Mouse (Mus musculus) heart, postnatal 4 days (tissue): ENCODE measurements around the gene Mecom. TPM values are rescaled to one million over a fixed set of nuclear protein-coding genes. Genes with fewer than 3 reads are reported as not detected.

Experiments used
- DNase-seq: peaks from one replicate; pipeline ENCODE4 v3.0.0; 2021
- total RNA-seq, 2 experiments: library from RNA; stranded (reverse); gene quantifications; 2 replicates each; pipeline ENCODE4 v1.2.3; 2021

The Mecom gene
- total RNA-seq, 2 experiments from 2014 or later = 31.5 to 36.1 TPM

DNA sequence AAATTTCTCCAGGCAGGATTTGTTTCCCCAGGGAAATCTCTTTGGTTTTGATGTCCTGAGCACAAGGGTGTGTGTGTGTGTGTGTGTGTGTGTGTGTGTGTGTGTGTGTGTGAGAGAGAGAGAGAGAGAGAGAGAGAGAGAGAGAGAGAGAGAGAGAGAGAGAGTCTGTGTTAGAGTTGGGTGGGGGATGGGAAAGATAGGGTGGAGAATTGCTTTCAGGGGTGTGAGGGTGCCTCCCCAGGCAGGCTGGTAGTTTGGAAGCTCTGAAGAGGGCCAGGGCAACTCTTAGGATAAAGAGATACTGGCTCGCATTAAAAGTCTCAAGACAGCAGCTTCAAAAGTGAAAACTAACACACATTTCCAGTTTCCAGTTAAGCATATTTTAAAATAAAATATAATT is 534.4 kb downstream of the Mecom start:
- DNase-seq = no peak

DNA sequence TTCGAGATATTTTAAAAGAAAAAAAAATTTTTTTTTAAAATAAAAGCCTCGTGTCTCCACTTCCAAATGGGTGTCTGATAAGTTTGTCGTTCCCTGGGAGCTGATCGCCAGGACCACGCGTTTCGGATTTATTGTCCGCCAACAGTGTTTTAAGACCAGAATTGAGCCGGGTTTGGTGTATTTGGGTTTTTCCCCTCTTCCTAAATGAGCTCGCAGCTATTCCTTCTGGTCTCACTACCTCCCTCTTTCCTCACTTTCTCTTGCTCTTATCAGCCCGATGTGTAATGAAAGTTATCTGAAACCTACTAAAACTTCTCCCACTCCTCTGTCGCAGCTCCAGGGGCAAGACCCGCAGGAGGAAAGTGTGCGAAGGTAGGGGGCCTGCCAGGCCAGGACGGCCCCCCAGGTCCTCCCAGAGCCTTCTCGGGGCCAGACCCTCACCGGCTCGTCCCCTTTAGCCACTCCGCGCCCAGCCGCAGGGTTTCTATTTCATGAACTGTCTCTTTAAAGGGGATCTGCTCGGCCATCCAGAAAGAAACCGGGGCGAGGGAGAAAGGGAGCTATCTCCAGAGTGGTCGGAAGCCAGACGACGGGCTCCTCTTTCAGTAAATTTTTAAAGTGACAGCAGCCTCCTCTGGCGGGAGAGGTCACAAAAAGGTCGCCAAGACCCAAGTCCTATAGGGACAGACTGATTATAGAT is 535.0 kb downstream of the Mecom start:
- peak; percentile 78 for DNase-seq

DNA sequence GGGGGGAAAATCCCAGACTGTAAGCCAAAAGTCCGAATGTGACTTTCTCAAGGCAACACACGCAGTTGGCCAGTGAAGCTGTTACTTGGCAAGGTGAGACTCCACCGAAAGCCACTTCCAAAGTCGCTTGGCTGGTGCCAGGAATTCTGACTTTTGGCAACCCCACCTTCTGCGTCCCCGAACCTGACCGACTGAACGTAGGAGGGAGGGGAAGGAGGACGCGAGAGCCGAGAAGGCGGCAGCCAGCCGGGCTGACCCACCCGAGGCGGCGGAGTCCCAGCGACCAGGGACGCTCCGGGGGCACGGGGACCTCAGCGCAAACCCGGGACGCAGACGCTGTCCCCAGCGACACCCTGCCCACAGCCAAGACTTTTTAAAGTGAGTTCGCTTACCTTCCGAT is 535.7 kb downstream of the Mecom start:
- DNase-seq = peak; percentile 71

DNA sequence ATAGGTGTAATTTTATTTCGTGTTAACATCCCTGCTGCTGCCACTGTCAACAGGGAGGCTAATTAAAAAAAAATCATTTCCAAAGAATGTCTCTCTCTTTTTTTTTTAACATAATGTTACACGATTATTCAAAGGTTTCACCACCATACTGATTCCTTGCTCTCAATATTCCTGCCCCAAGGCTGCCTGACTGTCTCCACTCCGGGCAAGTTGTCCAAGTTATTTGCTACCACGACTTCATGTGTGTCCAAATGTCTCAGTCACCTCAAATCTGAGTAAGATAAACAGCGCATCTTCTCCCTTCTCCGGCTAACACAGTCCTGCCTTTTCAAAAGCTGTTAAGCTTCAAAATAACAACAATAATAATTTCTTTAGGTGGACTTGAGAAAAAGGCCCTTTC is 536.1 kb downstream of the Mecom start:
- no peak for DNase-seq

DNA sequence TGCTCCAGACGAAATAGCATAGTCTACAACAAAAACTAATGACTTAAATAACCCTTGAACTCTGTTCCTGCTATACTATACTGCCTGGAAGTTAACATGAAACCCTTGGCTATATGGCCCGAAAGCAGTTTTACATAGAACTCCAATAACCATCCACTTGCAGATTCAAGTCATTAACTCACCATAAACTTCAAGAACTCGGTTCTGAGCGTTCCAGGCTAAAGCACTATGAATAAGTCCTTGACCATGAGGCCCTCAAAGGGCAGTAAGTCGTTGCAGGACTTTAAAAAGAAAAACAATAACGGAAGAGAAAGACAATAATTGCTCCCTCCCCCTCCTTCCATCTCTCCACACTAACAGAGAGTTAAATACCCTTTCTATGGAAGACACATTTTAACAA is 536.9 kb downstream of the Mecom start:
- DNase-seq = no peak

DNA sequence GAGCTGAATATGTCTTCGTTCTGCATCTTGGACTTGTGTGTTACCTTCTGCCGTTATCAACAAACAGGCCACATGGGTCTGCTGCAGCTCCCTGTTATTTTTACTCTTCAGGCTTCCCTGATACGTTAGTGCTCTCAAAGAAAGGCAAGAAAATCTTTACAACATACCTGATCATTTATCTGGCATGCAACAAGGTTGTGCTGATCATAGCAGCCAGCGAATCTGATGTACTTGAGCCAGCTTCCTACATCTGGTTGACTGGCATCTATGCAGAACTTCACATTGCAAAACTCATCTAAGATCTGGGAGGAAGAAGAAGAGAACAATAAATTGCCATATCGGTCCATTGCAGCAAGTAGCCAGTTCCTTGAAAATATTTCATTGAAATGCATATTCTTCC is 538.2 kb downstream of the Mecom start:
- no peak for DNase-seq

DNA sequence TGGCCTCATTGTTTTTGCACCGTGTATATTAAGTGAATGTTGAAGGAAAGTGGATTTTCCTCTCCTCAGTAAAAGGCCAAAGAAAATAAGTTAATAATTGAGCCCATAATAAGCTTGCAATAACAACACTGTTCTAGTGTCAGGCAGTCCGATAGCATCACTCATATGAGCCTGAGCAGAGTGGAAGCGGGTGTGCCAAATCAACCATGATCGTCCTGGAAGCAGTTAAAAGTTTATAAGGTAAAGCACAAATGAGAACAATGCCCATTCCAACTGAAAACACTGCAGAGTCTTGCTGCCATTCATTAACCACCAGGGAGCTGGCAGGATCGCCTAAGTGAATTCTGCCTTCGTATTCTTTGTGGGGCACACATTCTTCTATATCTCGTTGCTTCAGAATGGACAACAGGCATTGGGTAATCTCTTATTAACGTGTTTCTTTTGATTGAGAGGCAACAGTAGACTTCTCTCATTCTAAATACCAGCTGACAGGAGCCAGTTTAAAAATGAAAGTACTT is 542.9 kb downstream of the Mecom start:
- DNase-seq = no peak

DNA sequence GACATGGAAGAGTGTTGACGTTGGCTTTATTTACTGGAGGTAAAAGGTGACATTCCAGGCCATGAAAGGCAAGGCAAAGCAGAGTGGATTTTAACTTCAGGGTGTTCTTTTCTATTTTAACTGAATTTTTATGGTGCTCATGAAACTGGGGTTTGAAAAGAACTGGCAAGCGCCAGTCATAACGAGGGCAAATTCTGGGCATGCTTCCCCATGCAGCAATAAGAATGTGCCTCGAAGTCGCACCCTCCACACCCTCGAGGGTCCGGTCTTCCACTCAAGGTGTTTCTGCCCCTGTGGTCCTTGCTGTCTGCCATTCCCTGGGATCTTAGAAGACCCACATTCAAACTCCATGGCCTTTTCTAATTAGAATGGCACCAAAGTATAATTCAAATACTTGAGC is 547.5 kb downstream of the Mecom start:
- DNase-seq = no peak

DNA sequence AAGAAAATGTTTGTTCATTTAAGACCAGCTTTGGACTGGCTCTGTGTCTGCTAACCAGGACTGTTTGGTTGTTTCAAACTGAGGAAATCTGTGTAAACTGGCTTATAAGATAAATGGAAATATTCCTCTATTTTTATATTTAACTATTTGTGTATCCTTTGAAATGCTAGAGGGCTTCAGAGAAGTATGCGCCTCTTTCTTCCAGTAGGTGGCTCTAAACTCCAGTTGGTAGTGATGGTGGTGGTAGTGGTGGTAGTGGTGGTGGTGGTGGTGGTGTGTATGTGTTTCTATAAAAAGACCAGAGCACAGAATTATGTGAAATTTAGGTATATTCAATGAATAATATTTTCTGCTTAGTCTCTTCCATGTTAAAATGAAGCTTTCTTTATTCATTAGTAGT is 548.8 kb downstream of the Mecom start:
- DNase-seq = no peak

DNA sequence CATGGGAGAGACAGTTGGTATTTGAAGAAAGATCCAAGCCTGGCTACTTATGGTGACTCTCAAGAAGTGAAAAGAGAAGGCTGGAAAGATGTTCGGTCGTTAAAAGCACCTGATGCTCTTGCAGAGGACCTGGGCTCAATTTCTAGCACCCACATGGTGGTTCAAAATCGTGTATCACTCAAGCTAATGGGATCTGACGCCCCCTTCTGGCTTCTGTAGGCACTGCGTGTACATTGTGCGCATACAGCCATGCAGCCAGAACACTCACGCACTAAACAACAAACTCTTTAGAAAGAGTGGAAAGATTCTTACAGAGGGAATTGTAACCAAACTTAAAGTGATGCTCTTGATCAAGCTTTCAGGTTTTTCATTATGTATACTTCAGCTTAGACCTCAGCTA is 550.7 kb downstream of the Mecom start:
- DNase-seq = no peak

DNA sequence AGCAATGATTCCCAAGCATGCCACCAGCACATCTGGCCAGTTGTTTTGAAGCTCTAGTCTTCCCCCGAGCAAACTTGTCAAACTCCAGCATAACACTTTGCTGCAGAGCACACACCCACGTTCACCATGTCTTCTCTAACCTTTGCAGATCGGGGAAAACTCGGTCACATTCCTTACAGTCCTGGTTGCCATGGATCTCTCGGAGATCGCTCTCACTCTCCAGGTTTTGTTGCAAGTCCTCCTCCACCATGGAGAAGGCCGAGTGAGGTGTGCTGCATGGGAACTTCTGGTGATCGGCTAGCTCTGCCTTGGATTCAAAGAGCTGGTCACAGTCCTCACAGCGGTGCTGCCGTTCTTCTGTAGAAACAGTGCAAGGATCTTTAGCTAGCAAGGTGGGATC is 554.5 kb downstream of the Mecom start:
- DNase-seq = no peak

DNA sequence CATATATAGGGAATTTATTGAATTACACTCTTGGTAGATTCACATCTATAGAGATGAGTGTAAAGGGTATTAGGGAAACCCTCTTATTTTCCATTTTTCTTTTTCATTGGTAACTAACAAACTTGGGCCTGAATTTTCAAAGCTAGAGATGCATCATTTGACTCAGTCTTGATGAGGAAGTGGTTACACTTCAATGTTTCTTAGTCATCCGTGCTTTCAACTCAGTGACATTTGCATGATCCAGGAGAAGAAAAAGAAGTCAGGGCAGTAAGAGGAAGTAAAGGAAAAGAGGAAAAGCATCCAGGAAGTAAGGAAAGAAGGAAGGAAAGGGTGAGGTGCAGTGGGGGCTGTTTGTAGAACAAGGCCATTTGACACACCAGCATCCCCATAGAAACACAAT is 556.3 kb downstream of the Mecom start:
- DNase-seq = no peak

DNA sequence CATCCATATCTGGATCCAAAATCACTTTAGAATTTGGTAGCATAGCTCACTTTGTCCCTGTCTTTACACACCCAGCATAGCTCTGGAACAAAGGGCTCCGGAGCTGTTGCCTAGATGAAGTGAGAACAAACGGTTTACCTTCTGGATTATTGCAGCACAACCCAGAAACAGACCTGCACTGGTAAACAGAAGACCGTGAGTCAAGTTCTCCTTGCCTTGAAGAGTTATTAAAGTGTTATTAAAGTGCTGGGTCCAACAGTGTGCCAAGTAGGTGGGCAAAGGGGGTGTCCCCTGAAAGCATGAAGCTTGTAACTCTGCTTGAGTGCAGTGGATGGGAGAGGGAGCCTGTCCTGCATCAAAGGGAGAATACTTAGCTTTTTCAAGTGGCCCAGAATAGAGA is 563.4 kb downstream of the Mecom start:
- no peak for DNase-seq

DNA sequence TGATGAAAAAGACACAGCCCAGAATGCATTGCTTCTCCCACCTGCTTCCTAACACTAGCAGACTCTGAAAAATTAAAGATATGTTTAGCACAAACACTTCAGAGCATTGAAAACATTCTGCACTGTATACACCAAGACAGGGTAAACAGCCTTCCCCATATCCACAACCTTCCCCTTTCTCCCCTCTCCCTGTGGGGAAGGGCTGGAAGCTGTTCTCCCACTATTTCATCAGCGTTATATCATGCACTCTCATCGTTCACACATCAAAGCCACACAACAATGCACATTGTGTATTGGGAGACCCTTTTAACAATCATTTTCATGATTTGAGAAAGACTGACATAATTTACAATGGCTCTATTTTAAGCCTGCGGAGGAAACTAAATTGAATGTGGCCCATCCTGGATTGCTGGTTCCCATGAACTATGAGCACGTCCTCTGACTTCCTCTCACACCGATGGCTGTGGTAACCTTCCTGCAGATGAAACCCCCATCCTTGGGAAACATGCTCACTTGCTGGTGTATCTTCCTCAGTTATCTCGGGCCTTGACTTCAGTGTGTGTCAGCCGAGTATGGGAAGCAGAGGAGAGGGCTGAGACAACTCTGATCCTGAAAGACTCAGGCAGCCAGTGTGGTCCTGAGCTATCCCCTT is 566.4 kb downstream of the Mecom start:
- DNase-seq = peak; percentile 21

DNA sequence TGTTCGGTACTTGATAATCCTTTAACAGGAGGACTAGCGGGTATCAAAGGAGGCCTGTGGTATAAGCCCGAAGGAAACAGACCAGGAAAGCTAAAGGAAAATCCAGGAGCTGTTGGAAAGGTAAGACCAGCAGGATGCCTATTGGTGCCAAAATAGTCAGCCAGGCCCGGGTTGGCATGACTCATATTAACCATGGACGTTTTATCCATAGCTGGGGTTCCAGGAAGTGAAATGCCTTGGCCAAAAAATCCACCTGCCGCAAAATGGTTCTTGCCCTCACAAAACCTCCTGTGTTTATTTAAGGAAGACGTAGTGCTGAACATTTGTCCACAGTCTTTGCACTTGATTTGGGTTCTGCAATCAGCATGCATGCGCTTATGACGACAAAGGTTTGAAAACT is 567.3 kb downstream of the Mecom start:
- no peak for DNase-seq

DNA sequence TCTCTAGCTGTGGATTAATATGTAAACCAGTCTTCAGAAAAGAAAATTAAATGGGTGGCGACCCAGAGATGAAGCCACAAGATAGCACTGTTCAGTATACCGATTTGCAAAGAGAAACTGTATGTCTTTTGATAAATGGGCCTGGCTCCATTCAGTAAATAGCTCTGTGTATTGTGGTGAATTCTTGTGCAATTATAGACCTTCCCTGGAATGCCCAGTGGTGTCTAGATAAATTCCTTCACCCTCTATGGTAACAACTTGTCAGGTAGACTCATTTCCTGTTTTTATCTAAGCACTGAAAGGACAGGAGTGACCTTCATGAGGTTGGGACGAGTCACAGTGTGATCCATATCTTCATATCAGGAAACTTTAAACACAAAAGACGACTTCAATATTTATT is 571.2 kb downstream of the Mecom start:
- no peak for DNase-seq

DNA sequence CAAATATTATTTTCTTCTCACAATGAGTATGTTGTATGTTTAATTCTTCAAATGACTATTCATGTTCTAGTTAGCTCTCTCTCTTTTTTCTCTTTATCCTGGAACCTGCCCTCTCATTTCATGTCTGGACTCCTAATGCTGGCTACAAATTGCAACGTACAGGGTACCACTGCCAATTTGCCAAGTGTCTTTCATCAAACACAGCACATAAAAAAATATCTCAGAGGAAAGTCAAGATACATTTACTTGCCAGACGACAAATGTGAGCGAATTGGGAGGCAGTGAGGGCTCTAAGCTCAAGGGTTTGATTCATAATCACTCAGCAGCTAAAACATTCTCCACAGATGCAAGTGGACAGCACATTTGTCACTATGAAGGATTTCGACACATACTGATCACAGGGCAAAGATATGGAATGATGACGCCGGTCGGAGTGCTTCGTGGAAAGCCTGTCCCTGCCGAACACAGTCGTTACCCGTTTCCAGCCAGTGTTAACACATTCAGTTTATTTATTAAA is 579.3 kb downstream of the Mecom start:
- DNase-seq = no peak

DNA sequence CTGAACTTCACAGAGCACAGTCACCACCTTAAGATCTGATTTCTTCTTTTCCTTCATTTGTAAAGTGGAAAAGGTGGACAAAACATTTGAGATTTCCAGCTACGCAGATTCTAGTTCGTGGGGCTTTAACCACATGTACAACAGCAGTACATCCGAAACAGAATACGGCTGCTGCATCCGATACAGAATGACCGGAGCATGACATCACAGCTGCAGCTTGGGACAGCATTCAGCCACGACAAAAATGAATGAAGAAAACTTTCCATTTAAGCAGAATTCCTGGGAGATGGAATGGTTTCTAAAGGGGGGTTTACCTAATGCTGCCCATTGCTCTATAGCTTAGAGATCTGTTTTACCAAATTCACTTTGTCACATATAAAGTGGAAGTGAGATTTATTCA is 583.9 kb downstream of the Mecom start:
- DNase-seq = no peak

DNA sequence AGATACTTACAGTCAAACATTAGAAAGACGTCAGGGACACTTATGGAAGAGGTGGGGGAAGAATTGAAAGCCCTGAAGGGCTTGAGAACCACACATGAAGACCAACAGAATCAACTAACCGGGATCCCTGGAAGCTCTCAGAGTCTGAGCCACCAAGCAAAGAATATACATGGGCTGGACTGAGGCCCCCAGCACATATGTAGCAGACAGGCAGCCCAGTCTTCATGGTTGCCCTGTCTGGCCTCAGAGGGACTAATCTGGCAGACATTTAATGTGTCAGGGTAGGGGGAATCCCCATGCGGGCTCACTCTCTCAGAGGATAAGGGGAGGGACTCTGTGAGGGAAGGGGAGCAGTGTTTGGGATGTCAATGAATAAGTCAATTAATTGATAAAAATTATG is 584.4 kb downstream of the Mecom start:
- no peak for DNase-seq

DNA sequence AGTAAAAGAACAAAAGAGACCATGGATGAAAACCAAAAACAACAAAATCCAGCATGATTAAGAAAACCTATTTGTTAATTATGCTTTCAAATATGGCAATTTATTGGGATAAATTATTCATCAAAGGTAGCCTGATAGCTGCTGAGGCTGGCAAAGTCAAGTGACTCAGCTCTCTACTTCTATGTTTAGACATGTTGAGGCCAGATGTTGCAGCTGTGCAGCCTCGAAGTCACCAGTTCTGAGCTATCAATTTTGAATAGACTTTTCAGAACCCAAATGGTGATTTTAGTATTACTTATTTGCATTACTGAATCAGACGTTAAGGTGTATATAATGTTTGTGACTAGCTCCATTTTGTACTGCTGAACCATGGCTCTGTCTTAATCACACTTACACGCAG is 588.8 kb downstream of the Mecom start:
- DNase-seq = no peak

DNA sequence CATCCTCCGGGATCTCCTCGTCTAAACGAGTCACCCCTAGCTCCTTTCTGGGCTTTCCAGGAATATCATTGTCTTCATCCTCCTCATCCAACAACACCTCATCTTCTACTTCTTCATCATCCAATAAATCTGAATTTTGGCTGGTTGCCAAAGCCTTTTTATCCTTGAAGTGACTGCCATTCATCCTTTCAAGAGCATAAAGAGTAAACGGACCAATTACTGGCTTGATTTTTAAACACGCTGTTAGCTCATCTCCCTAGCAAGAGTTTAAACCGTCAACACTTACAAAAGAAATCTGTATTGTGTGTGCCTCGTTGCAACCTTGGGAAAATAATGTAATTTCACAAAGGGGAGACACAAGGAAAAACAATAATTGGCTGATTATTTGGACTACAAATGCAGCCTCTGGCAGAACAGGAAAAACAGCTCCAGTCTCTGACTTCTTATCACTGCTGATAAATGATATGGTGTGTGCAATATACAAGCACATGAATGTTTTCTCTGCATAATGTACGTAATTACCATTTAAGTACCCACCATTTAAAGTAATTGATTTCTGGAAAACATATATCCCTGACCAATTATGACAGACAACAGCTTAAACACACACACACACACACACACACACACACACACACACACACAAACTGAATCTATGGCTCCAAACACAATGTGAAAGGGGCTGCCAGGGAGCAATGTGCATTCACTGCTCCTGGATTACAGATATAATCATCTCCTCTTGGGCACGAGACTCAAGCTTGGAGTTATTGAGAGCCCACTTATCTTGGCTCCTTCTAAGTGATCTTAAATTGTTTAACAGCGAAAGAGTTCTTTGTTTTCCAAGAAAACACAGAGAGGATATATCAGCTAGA is 590.2 kb downstream of the Mecom start:
- no peak for DNase-seq

DNA sequence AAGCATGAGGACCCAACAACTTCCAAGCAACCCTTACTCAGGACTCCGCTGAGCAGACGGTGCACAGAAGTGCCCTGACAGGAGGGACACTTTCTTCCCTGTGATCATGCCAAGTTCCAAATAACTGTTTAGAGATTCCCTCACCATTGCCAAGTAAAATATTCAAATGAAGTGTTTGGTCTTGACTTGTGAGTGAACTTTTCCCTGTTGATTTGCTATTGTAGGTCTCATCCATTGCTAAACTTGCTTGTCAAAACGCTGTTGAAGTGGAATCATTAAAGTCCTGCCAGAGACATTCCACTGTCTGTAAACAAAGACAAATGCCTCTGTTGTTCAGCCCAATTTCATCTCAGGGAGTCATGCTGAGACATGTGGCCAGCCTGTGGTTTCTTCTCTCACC is 594.5 kb downstream of the Mecom start:
- no peak for DNase-seq

DNA sequence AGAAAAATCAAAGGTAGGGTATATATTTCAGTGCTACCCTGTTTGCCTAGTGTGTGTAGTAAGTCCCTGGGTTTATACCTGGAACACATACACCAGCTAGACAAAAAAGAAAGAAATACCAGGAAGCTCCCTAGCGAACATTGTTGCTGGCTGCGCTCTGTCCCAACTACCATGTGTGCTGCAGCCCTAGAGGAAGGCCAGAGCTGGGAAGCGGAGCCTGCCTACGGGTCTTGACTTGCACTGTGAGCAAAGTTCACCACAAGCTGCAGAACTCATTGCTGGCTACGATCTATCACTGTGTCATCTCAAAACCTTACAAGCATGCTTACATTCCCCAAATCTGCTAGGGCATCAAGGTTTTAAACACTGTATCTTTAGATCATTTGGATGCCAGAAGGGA is 597.0 kb downstream of the Mecom start:
- DNase-seq = peak; percentile 5
